Mouse (Mus musculus) hindlimb bud, embryonic 11.5 days (tissue): Measurements from ENCODE around the gene Gtf3c5.

Source experiments
- DNase-seq: peaks from one replicate; pipeline ENCODE4 v3.0.0-alpha.2; 2012; ENCODE audit warnings: low read depth, low spot score; ENCODE audit errors: extremely low spot score

The Gtf3c5 gene

DNA sequence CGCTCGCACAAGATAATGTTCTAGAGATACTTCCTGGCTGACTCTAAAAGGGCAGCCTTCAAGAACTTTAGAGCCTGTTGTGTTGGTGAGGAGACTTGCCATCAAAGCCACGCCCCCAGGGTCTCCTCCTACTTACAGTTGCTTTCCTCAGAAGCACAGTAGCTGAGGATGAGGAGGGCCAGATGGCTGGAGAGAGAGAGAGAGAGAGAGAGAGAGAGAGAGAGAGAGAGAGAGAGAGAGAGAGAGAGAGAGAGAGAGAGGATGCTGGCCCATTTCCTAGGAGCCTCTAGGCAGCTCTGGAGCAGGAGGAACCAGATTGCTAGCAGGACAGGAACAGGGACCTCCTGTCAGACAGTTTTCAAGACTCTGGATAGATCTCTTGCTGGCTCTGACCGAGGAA lies 47.4 kb downstream of the Gtf3c5 start:
- DNase-seq: no peak

DNA sequence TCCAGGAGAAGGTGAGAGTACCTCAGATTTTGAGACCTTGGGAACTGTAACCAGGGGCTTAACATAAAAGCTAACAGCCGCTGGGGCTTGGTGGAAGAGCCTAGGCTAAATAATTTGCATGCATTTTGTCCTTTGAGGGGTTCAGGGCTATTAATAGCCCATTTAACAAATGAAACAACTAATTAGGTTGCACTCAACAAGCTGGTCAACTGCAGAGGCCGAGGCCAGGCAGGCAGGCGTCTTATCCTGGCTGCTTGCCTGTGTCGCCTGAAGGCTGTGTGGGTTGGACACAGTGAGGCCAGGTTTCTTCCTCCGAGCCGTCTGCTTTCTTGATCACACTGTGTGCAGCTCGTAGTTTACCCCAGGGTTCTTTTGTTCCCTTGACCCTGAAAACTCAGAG lies 47.9 kb downstream of the Gtf3c5 start:
- no peak for DNase-seq

DNA sequence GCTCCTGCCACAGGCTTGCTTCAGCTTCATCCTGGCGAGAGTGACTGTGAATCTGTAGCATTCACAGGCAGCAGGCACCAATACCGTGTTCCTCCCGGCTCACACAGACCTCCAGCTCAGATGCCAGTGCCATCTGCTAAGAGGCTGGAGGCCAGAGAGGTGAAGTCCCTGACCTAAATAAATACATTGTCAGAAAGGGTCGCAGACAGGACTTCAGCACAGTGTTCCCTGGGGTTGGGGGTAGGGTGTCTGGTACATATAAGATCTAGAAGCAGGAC lies 48.3 kb downstream of the Gtf3c5 start:
- DNase-seq: no peak

DNA sequence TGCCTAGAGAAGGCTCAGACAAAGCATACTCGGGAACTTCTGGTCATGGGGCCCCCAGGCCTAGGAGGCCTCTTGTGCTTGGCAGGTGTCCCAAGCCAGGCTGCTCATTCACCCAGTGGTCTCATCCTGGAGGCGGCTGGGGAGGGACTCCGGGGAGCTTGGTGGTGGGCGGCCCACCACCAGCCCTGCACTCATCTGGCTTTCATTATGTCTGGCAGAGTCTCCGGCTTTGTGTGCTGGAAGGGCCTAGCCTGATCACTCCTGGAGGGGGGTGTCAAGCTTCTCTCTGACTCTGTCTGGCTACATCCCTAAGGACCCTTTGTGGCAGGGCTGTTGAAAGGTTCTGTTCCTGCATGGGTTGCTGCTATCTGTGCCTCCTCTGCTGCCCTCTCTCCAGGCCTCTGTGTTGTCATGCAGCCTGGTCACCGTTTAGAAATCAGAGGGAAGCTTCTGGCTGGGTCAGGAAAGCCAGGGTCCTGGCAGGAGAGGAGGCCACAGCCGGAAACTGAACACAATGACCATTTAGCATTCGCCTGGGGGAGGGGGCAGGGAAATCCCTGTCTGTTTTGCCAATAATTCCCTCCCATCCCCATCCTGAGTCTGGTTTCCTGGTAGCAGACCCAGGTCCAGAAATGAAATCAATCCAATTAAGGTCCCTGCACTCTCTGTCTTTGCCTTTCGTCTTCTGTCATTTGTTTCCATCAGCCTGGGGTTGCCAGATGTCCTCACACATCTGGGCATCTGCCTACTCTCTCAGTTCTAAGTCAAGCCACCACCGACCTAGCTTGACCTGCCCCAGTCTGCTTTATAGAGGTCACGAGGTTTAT lies 48.9 kb downstream of the Gtf3c5 start:
- DNase-seq: no peak

DNA sequence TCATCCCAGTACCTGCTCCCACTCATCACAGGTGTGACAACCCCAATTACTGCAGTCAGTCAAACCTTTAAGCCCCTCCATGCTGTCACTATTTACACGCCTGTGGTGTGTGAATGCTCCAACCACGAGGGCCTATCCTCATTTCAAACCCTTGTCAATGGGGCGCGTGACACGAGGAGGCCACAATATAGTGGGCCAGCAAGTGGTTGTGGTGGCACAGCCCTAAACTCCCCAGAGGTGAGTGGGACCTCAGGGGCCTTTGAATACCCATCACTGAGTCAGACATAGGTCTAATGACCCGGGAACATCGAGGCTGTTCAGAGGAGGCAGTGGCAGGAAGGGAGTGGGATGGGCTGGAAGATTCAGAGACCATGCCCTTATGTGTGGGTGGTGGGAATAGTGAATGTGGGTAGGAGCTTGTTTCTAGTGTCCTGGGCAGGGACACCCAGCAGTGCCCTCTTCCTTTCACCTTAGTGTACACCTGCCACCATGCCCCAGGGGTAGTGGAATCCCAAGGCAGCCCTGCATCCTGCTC lies 49.6 kb downstream of the Gtf3c5 start:
- DNase-seq: no peak

DNA sequence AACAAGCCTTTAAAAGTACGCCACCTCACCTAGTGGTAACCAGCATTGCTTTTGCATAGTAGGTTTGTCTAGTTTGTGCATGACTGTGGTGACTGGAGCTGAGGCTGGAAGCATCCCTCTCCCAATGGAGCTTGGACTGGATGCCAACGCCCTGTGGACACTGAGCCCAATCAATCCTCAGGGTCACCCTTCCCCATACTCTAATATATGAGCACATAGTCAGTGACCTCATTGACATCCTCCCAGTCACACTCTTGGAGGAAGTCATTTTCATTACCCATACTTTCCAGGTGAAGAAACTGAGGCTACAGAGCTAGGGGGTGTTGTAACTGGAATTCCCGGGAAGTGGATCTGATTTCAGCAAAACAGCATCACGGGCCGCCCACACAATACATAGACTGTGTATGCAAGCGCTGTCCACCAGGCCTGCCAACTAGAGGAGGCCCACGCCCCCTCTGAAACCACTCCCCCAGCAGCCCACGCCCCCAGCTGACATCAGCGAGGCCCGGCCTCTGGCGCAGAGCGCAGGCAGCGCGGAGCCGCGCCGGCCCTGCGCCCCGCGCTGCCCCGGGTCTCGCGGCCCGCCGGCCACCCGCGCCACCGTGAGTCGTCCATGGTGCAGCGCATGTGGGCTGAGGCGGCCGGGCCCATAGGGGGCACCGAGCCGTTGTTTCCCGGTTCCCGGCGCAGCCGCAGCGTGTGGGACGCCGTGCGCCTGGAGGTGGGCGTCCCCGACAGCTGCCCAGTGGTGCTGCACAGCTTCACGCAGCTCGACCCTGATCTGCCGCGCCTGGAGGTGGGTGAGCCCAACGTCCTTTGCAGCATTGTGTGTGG lies 50.4 kb downstream of the Gtf3c5 start:
- no peak for DNase-seq

DNA sequence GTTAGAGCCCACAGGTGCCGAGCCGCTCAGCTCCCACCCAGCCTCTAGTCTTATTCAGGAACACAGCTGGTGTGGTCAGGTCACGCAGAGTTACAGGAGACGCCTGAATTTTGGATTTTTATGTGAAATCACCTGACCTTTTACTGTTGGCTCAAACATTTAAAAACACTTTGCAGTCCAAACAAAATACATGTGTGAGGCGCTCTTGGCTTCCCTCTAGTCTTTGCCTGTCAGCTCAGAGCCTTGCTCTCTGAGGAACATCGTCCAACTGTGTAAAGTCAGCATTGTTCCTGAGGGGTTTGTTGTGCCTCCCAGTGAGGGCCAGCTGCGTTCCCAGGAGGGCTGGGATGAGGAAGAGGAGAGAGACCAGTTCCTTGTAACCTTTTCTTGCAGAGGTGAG lies 53.2 kb downstream of the Gtf3c5 start:
- DNase-seq: no peak

DNA sequence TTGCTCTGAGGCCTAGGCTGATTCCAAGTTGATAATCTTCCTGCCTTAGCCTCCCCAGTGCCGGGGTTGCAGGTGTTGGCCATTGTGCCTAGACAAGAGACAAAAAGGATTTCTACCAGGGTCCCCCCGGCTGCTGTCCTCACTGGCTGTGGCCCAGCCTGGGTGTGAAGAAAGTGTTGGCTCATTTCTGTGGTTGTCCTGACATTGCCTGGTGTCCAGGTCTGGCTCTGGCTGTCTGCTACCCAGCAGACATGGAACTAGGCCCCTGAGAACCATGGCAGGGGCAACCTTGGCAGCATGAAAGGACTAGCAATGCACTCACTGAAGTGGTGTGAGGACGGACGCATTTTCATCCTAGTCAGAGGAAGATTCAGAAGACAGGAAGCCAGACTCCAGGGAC lies 53.7 kb downstream of the Gtf3c5 start:
- no peak for DNase-seq

DNA sequence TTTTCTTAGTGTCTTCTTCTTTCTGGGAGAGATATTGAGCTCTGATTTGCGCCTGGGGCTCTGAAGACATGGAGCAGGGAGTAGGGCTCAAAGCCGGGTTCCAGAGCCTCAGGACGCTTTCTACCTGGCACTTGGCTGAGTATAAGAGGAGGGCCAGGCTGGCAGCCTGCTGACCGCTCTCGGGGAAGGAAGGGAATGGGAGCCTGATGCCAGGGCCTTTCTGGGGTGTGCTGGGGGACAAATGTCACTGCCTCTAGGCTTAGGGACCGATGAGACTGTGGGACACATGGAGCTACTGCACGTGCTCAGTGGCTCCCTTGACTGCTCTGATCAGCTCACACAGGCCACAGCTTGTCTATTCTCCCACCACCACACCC lies 55.2 kb downstream of the Gtf3c5 start:
- no peak for DNase-seq

DNA sequence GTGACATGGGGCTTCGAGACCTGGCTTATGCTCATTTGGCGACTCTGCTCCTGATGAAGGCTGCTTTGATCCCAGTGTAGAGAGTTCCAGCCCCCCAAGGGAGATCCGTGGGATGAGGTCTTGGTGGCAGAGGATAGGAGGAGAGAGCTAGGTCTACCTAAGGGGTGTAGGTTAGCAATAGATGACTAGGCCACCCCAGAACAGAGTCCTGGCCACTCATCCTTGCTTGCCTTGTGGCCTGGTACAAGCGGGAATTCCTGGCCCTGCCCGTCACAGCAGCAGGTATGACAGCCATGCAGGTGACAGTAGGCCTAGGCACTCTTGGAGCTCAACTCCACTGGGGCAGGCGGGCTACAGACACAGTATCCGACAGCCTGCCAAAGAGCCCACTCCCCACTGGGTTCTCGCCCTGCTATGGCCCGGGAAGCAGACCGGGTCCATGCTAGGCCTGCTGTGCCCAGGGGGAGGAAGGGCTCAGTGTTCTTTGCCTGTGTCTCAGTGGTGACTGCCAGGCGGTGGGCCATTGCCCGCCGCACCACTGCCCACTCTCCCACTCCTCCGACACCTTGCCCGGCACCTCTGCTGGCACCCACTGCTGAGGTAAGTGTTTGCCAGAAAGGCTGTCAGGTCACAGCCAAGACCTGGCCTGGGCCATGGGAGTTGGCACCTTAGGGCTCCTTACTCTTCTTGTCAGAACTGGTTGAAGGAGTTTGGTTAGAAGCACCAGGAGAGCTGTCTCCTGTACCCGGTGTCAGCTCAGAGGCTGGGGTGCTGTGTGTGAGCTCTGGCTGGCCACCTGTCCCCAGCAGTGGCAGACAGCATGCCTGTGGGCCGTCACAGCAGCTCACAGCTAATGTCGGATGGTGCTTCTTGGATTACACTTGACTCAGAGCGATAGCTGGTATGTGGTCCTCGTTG lies 55.9 kb downstream of the Gtf3c5 start:
- DNase-seq: no peak

DNA sequence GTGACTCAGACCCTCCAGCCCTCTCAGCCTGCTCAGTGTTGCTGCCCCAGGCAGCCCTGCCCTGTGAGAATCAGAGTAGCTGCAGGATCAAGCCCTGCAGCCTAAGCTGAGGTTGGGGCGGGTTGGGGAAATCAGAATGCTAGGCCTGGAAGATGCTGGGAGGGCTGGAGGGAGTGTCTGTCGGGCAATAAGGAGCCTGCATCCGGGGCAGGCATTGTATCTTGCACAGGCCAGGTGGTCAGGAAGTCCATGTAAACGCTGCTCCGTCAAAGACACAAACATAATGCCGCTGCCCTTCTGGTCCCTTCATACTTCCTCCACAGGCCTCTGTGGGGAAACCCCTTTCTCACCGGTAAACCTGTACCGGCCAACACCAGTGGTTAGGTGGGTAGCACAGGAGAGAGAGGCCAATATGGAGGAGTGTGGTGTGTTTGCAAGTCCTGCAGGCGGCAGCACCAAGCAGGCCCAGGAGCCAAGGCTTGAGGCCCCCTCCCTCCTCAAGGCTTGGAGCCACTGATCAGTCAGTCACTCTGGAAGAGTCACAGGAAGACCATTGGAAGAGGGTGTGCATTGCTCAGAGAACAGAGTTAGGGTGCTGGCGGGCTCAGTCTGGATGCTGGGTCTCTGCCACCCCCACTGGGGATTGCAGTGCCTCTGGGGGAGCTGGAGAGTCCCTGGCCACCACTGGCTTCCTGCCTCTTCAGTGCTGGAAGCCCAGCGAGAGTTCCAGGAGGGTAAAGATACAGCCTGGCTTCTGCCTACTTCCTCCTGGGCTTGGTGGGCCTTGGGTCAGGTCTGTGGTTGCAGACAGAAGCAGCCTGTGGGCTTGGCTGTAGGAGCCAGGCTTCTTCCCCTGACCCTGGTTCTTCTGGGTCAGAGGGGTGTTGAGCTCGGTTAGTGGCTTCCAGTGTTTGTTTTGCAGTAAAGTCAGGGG lies 57.3 kb downstream of the Gtf3c5 start:
- DNase-seq: no peak

DNA sequence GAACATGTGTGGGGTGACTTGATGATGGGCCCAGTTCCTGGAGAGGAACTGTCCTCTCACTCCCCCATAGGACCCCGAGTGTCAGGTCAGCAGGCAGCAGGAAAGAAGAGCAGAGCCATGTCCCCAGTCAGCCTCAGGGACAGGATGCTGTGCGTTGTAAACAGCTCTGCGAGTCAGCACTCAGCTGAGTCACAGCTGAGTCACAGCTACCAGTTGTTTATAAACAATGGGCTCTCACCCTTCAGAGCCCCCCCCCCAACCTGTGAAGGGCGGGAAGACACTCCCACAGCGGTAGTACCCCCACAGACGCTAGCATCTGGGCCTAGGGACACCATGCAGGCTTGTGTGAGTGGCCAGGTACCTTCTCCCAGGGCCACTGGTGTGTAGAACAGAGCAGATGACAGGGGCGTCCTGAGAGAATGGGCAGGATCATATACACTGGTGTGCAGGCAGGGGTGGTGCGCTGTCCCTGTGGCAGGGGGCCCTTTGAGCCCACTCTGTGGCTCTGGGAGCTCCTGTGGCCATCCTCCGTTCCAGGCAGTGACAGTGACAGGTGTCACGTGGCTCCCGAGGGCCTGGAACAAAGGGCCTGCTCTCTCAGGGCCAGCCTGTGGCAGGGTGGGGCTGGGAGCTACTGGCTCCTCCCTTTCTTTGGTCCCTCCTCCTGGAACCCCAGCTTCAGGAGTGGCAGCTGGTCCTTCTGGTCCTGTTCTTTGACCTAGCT lies 58.2 kb downstream of the Gtf3c5 start:
- no peak for DNase-seq

DNA sequence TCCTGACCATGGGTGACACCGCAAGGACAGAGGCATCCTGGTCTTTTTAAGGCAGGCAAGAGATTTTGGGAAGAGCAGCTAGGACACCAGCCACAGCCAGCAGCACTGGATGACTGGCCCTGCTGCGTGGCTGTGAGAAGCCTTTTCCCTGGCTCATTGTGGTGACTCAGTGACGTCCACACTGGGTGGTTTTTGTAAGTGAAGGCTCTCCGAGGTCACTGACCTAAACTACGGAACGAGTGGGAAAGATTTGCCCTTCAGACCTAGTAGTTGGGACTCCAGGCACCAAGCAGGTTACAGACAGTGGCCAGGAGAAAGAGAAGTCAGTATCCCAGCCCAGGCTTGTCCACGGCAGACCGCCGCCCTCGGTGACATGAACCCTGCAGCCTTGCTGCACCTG lies 59.1 kb downstream of the Gtf3c5 start:
- DNase-seq: no peak

DNA sequence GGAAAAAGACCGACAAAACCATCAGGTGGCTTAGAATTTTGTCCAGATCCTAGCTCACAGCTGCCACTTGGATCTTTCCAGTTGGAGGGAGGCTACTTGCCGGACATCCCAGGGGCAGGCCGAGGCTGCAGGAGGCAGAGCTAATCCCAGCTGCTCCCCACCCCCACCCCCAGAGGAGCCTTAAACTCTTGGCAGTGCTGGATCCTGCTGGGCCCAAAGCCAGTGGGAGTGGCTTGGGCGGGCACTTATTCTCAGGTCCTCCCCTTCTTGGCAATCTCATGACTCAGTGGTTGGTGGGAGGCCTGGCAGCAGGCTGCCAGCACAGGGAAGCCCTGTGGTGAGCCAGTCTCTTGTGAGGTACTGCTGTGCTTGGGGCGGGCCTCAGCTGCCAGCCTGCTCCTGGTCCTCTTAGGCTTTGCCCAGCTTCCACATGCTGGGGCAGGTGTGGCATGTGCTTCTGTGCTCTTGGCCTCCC lies 59.9 kb downstream of the Gtf3c5 start:
- no peak for DNase-seq

DNA sequence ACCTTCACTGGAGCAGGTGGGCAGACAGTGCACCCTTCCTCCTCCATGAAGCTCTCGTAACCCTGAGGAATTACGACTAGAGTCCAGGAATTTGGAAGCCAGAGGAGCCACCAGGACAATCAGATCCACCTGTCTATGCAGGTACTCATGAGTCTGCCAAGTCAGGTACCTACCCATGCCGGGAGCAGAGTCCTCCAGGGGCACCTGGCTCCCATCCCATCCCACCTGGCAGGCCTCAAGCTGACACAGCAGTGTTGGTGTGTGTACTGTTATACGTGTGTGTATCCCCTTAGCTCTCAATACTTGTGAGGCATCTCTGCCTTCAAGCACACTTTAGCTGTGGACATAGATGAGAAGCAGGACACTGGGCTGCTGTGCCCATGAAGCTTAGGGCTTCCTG lies 61.4 kb downstream of the Gtf3c5 start:
- no peak for DNase-seq

DNA sequence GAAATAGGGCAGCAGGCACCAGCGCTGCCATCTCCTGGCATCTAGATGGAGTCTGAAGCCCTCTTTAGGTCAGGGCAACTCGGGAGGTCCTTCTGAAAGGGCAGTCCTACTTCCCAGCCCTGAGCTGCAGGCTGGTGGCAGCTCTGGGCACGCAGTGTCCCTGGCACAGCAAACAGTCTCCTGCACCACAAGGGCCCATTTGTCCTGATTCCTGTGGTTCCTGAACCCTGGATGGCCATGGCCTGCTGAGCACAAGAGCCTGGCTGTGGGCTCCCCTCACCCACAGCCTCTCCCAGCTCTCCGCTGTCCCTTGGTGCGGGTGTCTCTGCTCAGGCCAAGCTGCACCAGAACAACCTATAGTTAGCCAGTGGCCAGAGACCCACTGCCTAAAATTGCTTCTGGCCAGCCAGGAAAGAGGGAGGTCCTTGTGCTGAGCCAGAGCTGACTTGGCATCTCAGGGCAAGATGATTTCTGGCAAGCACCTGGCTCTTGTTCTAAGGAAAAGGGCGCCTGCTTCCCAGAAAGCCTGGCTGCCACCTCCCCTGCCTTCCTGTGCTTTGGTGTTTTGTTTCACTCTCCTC lies 61.9 kb downstream of the Gtf3c5 start:
- DNase-seq: no peak

DNA sequence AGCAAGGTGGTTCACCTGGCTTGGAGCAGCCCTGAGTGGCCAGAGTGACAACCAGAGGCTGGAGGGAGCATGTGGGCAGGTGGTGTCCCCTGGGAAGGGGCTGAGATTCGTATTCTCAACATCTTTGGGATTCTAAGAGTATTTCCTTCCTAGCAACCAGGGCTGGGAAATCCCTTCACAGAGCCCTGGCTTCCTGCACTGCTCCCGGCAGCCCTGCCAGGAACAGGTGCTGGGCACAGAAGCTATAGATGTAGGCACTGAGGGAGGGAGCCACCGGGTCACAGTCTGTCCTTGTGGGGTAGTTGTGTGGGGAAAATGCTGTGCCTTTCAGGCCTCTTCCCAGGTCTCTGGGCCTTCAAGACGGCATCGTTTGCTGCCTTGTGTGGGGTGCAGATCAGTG lies 63.0 kb downstream of the Gtf3c5 start:
- DNase-seq: no peak

DNA sequence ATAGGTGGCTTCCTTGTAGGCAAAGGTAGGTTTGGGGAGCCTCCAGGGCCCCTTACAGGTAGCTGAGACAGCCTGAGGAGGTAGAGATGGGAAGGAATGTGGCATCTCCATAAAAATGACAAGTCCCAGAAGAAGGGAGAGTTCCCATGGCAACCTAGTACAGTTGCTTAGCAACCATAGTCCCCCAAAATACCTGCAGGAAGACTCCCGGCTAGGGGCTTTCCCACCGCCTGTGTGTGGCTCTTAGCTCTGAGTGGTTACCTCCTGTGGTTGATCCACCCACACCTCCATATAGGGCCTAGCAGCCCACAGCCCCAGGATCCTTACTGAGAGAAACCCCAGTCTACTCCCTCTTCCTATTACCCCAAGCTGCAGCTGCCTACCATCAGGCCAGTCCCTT lies 65.3 kb downstream of the Gtf3c5 start:
- no peak for DNase-seq
